Mouse (Mus musculus) testis, adult 2 months (tissue): ENCODE data around the gene Rtcb. TPM values are rescaled to one million over a fixed set of nuclear protein-coding genes. Genes with fewer than 3 reads are reported as not detected.
A peak's percentile ranks its signal among the peaks of the same experiment; 100 is the strongest.

Experiments
- H3K27ac ChIP-seq: fragments of 200-500 bp; 2 replicates; pipeline ENCODE4 v1.5.1; 2012; ENCODE audit warnings: low read depth, low read length; ENCODE audit not compliant: control insufficient read depth, insufficient read depth
- H3K27me3 ChIP-seq: fragments of 200-500 bp; 2 replicates; pipeline ENCODE4 v1.6.1; 2012; ENCODE audit warnings: mild to moderate bottlenecking, low read length, moderate library complexity; ENCODE audit not compliant: control insufficient read depth, insufficient read depth
- H3K36me3 ChIP-seq: fragments of 200-500 bp; 2 replicates; pipeline ENCODE4 v1.6.1; 2012; ENCODE audit warnings: mild to moderate bottlenecking, low read length; ENCODE audit not compliant: control insufficient read depth, insufficient read depth
- H3K4me1 ChIP-seq: fragments of 200-500 bp; 2 replicates; pipeline ENCODE4 v1.6.1; 2012; ENCODE audit warnings: low read length; ENCODE audit not compliant: control insufficient read depth, insufficient read depth
- H3K4me3 ChIP-seq: fragments of 200-500 bp; 2 replicates; pipeline ENCODE4 v1.5.1; 2012; ENCODE audit warnings: low read depth, mild to moderate bottlenecking, low read length, moderate library complexity, mixed read lengths; ENCODE audit not compliant: control insufficient read depth
- CTCF ChIP-seq: fragments of 200-500 bp; IDR thresholded peaks from 2 replicates; pipeline ENCODE4 v1.5.1; 2012; ENCODE audit warnings: low read depth, mild to moderate bottlenecking, inconsistent platforms, low read length, moderate library complexity; ENCODE audit not compliant: control insufficient read depth, insufficient read depth, insufficient replicate concordance
- POLR2A ChIP-seq: fragments of 200-500 bp; IDR thresholded peaks from 2 replicates; pipeline ENCODE4 v1.6.1; 2012; ENCODE audit warnings: low read depth, mild to moderate bottlenecking, inconsistent platforms, low read length, moderate library complexity; ENCODE audit not compliant: control insufficient read depth
- polyA plus RNA-seq: library from polyadenylated mRNA; depleted of rRNA; stranded (reverse); fragments of >200 nt; gene quantifications from 2 replicates; pipeline ENCODE4 v1.2.3, GENCODE M21; 2012; rRNA removed

Rtcb gene
- polyA plus RNA-seq, 1 experiment: 30.1 TPM

DNA sequence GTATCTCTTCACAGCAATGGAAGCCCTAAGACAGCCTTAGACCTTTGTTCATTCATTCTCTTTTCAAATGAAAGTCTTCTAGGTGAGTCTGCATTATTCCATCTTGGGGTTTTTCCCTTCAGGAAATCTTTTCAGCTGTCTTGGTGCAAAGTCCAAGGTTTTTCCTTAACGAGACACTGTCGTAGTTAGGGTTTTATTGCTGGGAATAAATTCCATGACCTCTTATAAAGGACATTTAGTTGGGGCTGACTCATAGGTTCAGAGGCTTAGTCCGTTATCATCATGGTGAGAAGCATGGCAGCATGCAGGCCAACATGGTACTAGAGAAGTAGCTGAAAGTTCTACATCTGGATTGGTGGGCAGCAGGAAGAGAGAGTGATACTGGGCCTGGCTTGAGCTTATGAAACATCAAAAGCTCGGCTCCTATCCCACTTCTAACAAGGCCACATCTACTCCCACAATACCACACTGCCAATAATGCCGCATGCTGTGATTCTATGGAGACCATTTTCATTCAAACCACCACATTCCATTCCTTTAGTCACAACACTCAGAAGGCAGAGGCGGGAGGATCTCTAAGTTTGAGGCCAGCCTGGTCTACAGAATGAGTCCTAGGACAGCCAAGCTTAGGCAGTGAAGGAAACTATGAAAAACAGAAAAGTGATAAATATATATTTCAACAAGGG lies 21.2 kb downstream of the Rtcb start:
- H3K4me1 ChIP-seq: no peaks in the 10 kb centered on the region
- no peak overlapping the region for H3K4me3 ChIP-seq
- no peaks in the 10 kb centered on the region for H3K27me3 ChIP-seq
- peaks cover 2% of the 10 kb centered on the region; the same call in 1 of the 2 replicates for H3K36me3 ChIP-seq
- no peak overlapping the region for H3K27ac ChIP-seq
- TF ChIP-seq POLR2A (no peak), CTCF (no peak)

DNA sequence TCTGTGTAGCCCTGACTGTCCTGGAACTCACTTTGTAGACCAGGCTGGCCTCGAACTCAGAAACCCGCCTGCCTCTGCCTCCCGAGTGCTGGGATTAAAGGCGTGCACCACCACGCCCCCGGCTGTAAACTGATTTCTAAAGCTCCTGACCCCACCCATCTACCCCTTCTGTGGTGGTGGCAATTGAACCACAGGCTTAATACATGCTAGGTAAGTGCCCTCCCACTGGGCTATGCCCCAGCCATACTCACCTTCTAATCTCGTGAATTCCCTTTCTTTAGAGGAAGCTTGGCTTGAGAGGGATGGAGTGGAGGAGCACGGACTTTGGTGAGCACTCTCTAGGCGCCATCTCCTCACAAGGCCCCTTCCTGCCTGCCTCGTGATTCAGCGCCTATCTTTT lies 27.7 kb downstream of the Rtcb start:
- peaks cover 5% of the 10 kb centered on the region for H3K4me1 ChIP-seq
- no peak overlapping the region for H3K4me3 ChIP-seq
- H3K27me3 ChIP-seq: no peaks in the 10 kb centered on the region
- no peaks in the 10 kb centered on the region for H3K36me3 ChIP-seq
- TF ChIP-seq CTCF (no peak), POLR2A (no peak)
- no peak overlapping the region for H3K27ac ChIP-seq

DNA sequence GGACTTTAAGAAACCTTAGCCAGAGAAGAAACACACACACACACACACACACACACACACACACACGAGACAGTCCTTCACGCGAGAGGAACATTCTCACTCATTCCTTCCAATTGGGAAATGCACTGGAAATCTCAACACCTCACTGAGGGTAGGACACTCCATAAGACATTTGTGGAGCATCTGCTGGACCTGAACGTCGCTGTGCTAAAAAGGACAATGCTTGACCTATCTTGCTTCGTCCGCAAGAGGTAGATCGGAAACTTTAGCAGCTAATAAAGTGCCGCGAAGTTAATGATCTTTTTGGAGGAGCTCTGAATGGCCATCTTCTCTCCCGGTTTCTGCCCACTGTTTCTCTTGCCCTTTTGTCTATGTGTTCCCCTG lies 28.4 kb downstream of the Rtcb start:
- TF ChIP-seq CTCF: no peak
- no peak for TF ChIP-seq POLR2A
- Histone ChIP-seq H3K4me3 (no peak overlapping the region), H3K27ac (no peak overlapping the region), H3K36me3 (no peaks in the 10 kb centered on the region), H3K27me3 (no peaks in the 10 kb centered on the region), H3K4me1 (peaks cover 5% of the 10 kb centered on the region)

DNA sequence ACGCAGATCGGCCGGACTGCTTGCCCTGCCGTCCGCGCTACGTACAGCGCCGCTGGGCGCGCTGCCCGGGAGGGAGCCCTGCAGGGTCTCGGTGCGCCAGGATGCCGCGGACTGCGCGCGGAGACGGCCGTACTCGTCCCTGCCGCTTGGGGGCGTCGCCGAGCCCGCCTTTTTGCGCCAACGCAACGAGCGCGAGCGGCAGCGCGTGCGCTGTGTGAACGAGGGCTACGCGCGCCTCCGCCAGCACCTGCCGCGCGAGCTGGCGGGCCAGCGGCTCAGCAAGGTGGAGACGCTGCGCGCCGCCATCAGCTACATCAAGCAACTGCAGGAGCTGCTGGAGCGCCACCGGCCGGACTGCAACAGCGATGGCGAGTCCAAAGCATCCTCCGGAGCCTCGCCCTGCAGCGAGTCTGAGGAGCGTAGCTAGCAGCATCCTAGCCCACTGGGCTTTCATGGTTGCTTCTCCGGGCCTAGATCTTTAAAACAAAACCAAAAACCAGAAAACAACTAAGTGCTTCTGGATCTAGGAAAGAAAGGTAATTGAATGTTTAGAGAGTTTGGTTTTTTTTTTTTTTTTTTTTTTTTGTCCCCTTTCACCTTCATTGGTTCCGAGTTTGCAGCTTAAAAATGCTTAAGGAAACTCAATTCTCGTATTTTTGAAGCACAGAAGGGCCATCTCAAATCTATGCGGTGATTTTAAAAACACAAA lies 29.0 kb downstream of the Rtcb start:
- TF ChIP-seq POLR2A (0 out of 2 replicates have a peak, but pooled peaks have one; percentile 15), CTCF (peak; percentile 80)
- Histone ChIP-seq H3K27me3 (no peaks in the 10 kb centered on the region), H3K4me3 (peak overlapping the region; percentile 74), H3K27ac (peak overlapping the region; percentile 25; the same call in 1 of the 2 replicates), H3K36me3 (no peaks in the 10 kb centered on the region), H3K4me1 (peaks cover 5% of the 10 kb centered on the region)

DNA sequence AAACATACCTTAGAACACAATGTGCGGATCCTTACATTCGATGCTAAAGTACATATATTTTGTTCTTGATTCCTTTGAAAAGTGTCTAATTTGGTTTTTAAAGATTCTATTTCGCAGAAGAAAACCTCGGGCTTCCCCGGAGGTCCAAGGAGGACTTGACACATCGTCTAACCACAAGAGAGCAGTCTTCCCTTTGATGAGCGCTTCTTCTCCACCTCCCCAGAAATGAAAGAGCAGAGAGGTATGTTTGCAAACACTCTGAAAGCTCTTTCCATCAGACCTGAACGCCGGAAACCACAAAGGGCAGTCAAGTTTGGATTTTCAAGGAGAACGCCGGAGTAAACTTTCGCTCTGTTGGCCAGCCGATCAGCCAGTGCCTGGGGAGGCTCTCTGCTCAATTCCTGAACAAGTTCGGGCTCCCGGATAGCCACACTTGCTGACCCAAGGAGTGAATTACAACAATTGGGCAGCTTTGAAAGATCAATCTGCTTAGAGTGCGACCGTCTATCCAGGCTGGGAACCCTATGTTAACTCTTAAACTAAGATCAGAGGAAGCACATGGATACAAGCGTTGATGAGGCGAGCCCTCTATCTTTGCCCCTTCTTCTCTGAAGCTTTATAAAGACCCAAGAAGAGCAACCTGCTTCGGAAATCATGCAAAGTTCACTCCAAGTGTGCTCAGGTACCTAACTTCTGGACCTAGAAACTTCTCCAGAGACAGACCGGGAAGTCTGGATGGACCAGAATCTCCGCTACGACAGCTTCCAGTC lies 29.8 kb downstream of the Rtcb start, which contains the start of gene Ascl4:
TSS of gene Ascl4 (plus strand) at position 6 of the 770 bp plus-strand sequence.
- Histone ChIP-seq H3K4me1 (peaks cover 5% of the 10 kb centered on the region), H3K36me3 (no peaks in the 10 kb centered on the region), H3K27ac (no peak within 1 kb of the TSS), H3K4me3 (peak within 1 kb of the TSS; percentile 74), H3K27me3 (no peaks in the 10 kb centered on the region)
- TF ChIP-seq POLR2A (no peak), CTCF (no peak)

DNA sequence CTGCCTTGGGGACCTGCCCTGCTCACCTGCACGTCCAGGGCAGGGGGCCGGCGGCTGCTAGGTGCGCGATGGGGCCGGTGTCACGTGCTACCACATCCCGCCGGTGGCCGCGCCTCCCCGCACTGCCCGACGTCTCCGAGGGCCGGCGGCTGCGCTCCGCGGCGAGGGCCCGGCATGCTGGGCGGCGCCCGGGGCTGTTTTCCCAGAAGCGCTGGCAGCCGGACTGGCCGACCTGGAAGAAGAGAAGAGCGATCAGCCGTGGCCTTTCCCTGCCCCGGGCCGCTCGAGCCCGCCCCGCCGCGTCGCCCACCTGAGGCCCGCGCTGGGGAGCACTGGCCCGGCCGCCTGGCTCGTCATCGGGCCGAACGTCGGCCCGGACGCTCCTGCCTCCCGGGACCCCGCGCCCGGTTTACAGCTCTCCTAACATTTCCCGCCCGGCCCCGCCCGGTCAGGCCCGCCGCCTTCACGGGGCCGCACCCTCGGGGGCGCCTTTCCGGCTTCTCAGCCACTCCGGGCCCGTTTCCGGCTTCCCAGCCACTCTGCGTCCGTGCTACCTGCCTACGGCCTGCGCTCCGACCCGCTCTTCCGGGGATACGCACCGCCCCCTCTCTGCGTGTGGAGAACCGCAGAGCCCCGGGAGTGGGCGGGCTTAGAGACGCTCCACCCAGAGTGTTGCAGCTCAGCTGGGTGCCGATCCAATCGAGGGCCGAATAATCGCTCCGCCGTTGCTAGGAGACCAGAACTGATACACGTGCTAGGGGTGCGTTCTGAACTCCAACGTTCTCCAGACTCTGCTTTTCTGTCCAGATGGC lies 40.9 kb downstream of the Rtcb start, which contains the start of gene Prdm4:
TSS of gene Prdm4 (minus strand) at position 645 of the 812 bp plus-strand sequence.
- H3K36me3 ChIP-seq: no peaks in the 10 kb centered on the region; the same call in 1 of the 2 replicates
- H3K4me1 ChIP-seq: peaks cover 3% of the 10 kb centered on the region
- TF ChIP-seq CTCF: peak; percentile 4; the same call in 1 of the 2 replicates
- TF ChIP-seq POLR2A: peak; percentile 75
- peak within 1 kb of the TSS; percentile 45 for H3K27ac ChIP-seq
- no peaks in the 10 kb centered on the region for H3K27me3 ChIP-seq
- H3K4me3 ChIP-seq: peak within 1 kb of the TSS; percentile 96

Other genes with a start within 250 kb of the Rtcb start
- gene Pwp1, start 128.3 kb downstream of the Rtcb start, polyA plus RNA-seq: 15.0 and 15.6 TPM in 2 replicates
- gene Prdm4, start 40.7 kb downstream of the Rtcb start, polyA plus RNA-seq: 47.3 and 48.5 TPM in 2 replicates
- gene Ascl4, start 30.1 kb downstream of the Rtcb start, polyA plus RNA-seq: 0.14 TPM in 1 of 2 replicates, not detected in the other
- 0.13 and 0.38 TPM in 2 replicates for gene Bpifc, start 54.1 kb upstream of the Rtcb start, polyA plus RNA-seq
- 32.4 and 36.8 TPM in 2 replicates for gene Fbxo7, start 64.1 kb upstream of the Rtcb start, polyA plus RNA-seq